Mouse (Mus musculus) megakaryocyte-erythroid progenitor cell, adult 5 weeks (primary cell): ENCODE results near the gene Btbd35f19. TPM values are rescaled to one million over a fixed set of nuclear protein-coding genes. Genes with fewer than 3 reads are reported as not detected.

Experiments used
- polyA plus RNA-seq: library from polyadenylated mRNA; stranded (reverse); fragments of >175 nt; gene quantifications from 2 replicates; pipeline ENCODE4 v1.2.3, GENCODE M21; 2012

The Btbd35f19 gene
- not detected in 2 replicates for polyA plus RNA-seq

DNA sequence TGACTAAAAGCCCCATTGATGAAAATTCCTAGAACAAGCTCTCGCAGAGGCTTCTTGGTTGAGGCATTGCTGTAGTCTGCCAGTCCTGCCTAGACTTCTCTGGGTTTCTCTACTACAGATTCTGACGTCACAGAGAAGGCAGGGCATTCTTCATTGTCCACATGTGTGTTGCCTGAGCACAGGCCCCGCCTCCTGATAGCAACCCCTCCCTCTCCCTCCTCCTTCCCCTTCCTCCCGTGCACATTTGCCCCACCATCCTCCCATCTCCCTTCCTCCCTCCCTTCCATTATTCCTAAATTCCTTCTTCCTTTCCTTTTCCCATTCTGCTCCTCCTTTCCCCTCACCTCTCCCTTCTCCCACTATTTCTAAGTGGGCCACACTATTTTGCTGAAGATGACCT is at the start of gene Btbd35f19:
Btbd35f19 (minus strand) TSS at position 101 of the 400 bp plus-strand sequence.

DNA sequence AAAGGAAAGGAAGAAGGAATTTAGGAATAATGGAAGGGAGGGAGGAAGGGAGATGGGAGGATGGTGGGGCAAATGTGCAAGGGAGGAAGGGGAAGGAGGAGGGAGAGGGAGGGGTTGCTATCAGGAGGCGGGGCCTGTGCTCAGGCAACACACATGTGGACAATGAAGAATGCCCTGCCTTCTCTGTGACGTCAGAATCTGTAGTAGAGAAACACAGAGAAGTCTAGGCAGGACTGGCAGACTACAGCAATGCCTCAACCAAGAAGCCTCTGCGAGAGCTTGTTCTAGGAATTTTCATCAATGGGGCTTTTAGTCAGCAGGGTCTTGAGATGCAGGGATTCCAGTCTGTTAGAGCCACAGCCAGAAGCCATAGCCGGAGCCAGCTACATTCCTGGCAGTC is 47.6 kb downstream of the Btbd35f19 start, which contains the start of gene Btbd35f26:
Btbd35f26 (plus strand) TSS at position 301 of the 400 bp plus-strand sequence.

Other genes starting within 250 kb of the Btbd35f19 start
- not detected in 2 replicates for gene Spin2f, start 130.0 kb downstream of the Btbd35f19 start, polyA plus RNA-seq
- gene Btbd35f26, start 47.5 kb downstream of the Btbd35f19 start, polyA plus RNA-seq: not detected in 2 replicates
- not detected in 2 replicates for gene Gm21883, start 190.4 kb upstream of the Btbd35f19 start, polyA plus RNA-seq
- not detected in 2 replicates for gene Spin2e, start 235.0 kb upstream of the Btbd35f19 start, polyA plus RNA-seq